Mouse (Mus musculus): ENCODE results near the gene Nt5c2.

The Nt5c2 gene

GRCm38 (mm10) chr19:46878346-46878745 lies 136.6 kb downstream of the Nt5c2 start:
- in situ Hi-C loops (cut with MboI; ENCODE audit: low pct_unique_long_range_greater_than_20kb in 1 of 2, low sequenced_read_pairs in 2 of 2, unreplicated experiment in 1 of 2): loop anchor here in 1 of 2 experiments (10.0 kb wide), 2 partner anchors 214 to 286 kb away; no protein-coding TSS in a partner anchor

DNA sequence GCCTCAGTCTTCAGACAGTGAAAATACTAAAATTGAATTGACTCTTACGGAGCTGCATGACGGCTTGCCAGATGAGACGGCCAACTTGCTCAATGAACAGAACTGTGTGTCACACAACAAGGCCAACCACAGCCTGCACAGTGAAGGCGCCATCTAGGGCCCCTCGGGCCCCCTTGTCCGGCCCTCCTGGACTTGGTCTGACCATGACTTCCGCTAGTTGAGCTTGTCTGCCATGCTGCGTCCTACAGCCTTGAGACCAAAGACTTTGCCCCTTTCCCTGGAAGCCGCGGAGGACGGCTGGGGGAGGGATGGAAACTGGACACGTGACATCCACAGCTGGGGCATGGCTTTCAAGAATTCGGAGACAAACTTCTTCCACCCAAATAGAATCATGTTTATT lies 137.1 kb downstream of the Nt5c2 start:
- in situ Hi-C loops (cut with MboI; ENCODE audit: low pct_unique_long_range_greater_than_20kb in 1 of 2, low sequenced_read_pairs in 2 of 2, unreplicated experiment in 1 of 2): loop anchor here in 1 of 2 experiments (10.0 kb wide), 2 partner anchors 213 to 287 kb away; no protein-coding TSS in a partner anchor

DNA sequence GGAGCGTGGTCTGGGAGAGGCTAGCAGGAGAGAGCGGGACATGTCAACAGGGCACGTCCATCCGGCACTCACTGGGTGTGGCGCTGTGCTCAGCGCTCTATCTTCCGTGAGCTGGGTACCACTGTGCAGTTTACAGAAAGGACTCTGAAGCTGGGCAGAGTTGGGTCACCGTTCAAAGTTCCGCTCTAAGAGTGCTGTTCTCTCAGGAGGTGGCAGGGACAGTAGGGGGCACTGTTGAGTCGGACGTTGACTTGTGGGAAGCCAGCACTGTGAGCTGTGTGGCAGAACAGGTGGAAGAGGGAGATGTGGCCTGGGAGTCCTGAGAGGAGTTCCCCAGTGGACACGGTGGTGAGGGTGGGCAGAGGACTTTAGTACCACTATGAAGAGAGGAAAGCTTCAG lies 139.2 kb downstream of the Nt5c2 start:
- in situ Hi-C loops (cut with MboI; ENCODE audit: low pct_unique_long_range_greater_than_20kb in 1 of 2, low sequenced_read_pairs in 2 of 2, unreplicated experiment in 1 of 2): loop anchor here in 1 of 2 experiments (10.0 kb wide), 2 partner anchors 211 to 289 kb away; no protein-coding TSS in a partner anchor

DNA sequence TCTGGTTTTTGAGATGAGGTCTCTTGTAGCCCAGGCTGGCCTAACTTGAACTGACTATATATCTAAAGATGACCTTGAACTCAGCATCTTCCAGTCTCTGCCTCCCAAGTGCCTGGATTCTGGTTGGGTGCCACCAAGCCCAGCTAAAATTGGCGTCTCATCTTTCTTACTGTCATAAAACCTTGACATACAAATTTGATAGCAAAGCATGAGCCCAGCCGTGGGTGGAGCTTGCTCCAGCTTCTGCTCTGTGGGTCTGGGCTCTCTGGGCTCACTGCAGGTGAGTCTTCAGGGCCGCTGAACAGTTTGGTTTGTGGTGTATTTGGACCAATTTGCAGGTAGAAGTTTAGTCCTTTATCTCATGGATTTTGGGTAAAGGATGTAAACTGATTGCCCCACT lies 141.0 kb downstream of the Nt5c2 start:
- in situ Hi-C loops (cut with MboI; ENCODE audit: low pct_unique_long_range_greater_than_20kb in 1 of 2, low sequenced_read_pairs in 2 of 2, unreplicated experiment in 1 of 2): loop anchor here (5.0 to 10.0 kb wide), 3 partner anchors 112 to 291 kb away; partner anchors contain the start of gene Cnnm2 (in 1 of the 2)

DNA sequence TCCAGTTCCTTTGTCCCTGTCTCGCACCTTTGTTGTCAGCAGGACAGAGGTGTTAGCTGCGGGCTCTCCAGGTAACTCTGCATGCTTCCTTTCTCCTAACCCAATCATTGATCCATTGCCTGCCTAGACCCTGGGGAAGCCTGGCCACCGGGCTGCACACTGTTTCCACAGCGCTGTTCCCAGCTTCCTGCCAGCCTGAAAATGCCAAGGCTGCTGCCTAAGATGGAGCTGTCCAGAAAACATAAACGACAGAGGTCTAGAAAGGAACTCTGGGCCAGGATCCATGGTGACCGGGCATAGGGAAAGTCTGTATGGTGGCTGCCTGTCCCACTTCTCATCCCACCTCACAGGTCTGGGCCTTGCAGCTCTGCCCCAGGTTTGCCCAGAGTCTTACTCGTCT lies 143.3 kb downstream of the Nt5c2 start:
- in situ Hi-C loops (cut with MboI; ENCODE audit: low pct_unique_long_range_greater_than_20kb in 1 of 2, low sequenced_read_pairs in 2 of 2, unreplicated experiment in 1 of 2): loop anchor here (5.0 to 10.0 kb wide), 3 partner anchors 109 to 293 kb away; partner anchors contain the start of gene Cnnm2 (in 1 of the 2)

GRCm38 (mm10) chr19:46871096-46871495 lies 143.9 kb downstream of the Nt5c2 start:
- in situ Hi-C loops (cut with MboI; ENCODE audit: low pct_unique_long_range_greater_than_20kb in 1 of 2, low sequenced_read_pairs in 2 of 2, unreplicated experiment in 1 of 2): loop anchor here (5.0 to 10.0 kb wide), 3 partner anchors 109 to 294 kb away; partner anchors contain the start of gene Cnnm2 (in 1 of the 2)

- in situ Hi-C loops (cut with MboI; ENCODE audit: low pct_unique_long_range_greater_than_20kb in 1 of 2, low sequenced_read_pairs in 2 of 2, unreplicated experiment in 1 of 2): no loop called here
Measured at GRCm38 (mm10) chr19:46869526-46869925, 145.4 kb downstream of the Nt5c2 start.

- in situ Hi-C loops (cut with MboI; ENCODE audit: low pct_unique_long_range_greater_than_20kb in 1 of 2, low sequenced_read_pairs in 2 of 2, unreplicated experiment in 1 of 2): no loop called here
Measured at GRCm38 (mm10) chr19:46869049-46869448, 145.9 kb downstream of the Nt5c2 start.

DNA sequence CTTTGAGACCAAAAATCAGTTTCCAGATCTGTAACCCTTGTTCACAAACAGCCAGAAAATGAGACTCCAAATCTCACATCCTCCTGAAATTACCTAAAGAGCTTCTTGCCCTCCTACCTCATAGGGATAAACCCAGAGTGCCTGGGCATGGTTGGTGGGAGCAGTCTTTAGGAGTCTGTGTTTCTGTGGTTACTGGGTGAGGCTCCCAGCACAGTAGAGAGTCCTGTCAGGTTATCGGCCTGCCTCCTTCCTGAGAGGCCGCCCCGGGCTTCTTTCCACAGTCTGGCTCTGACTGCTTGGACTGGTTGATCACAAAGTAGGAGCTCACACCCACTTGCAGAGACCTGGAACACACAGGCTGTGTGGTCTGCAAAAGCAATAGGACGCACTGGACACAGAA lies 149.6 kb downstream of the Nt5c2 start:
- in situ Hi-C loops (cut with MboI; ENCODE audit: low pct_unique_long_range_greater_than_20kb in 1 of 2, low sequenced_read_pairs in 2 of 2, unreplicated experiment in 1 of 2): no loop called here

GRCm38 (mm10) chr19:46864731-46865331 lies 150.1 kb downstream of the Nt5c2 start:
- in situ Hi-C loops (cut with MboI; ENCODE audit: low pct_unique_long_range_greater_than_20kb in 1 of 2, low sequenced_read_pairs in 2 of 2, unreplicated experiment in 1 of 2): loop anchor here in 1 of 2 experiments (5.0 kb wide), 1 partner anchor 103 kb away; the partner anchor contains the start of gene Cnnm2

DNA sequence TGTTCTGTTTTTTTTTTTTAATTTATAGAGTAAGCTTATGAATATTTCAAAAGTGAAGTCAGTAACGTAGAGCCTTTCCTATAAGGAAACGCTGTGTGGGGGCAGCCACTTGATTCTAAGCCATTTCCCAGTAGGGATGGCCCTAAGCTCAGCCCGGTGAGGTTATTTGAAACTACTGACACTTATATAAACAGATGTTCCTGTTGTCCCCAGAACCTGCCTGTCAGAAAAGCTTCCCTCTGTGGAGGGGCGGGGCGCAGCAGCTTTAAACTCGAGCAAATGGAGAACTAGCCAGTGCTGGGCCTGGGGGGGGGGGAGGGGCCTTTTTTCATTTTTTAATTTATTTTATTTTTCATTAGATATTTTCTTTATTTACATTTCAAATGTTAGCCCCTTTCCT lies 150.9 kb downstream of the Nt5c2 start:
- in situ Hi-C loops (cut with MboI; ENCODE audit: low pct_unique_long_range_greater_than_20kb in 1 of 2, low sequenced_read_pairs in 2 of 2, unreplicated experiment in 1 of 2): loop anchor here in 1 of 2 experiments (5.0 kb wide), 1 partner anchor 102 kb away; the partner anchor contains the start of gene Cnnm2

DNA sequence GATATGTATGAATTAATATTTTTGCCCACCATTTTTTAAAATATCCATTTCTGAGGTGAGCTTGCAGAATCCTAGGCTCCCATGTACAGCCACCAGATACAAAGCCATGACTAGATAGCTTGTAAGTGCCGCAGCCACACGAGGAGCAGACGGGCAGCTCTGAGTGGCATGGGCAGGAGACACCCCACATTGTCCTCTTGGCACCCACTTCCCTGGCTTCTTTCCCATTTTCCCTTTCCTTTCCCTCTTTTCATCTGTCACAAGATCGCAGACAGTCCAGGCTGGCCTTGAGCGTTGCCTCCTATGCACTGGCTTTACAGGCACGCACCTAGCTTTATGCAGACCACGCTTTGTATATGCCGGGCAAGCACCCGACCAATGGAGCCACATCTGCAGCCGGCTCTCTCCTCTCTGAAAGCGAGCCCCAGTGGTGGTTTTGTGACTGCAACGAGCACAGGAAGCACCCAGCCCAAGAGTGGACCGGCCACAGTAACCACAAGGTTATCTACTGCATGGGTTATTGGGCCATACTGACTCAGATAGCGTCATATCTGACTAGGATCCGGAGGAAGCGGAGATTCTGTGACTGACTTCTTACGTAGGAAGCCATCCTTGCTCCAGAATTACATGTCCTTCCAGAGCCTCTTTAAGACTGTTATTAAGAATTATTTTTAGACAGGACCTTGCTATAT lies 151.6 kb downstream of the Nt5c2 start:
- in situ Hi-C loops (cut with MboI; ENCODE audit: low pct_unique_long_range_greater_than_20kb in 1 of 2, low sequenced_read_pairs in 2 of 2, unreplicated experiment in 1 of 2): loop anchor here in 1 of 2 experiments (5.0 kb wide), 1 partner anchor 101 kb away; the partner anchor contains the start of gene Cnnm2

DNA sequence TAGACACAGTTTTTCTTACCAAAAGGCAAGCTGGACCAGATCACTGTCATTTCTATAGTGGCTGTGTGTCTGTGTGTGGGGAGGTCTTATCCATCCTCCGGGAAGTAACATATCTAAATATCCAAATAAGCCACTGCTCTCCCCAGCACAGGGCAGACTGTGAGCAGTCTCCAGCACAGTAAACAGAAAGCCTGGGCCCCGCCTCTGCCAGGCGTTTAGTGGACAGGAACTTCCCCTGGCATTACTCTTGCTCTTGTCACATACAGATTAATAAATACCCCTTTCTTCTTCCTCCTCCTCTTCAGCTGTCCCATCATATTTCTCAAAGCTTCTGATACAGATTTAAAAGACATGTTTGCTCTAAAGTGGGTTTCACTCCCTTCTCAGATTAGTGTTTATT lies 152.4 kb downstream of the Nt5c2 start:
- in situ Hi-C loops (cut with MboI; ENCODE audit: low pct_unique_long_range_greater_than_20kb in 1 of 2, low sequenced_read_pairs in 2 of 2, unreplicated experiment in 1 of 2): loop anchor here in 1 of 2 experiments (5.0 kb wide), 1 partner anchor 100 kb away; the partner anchor contains the start of gene Cnnm2

- in situ Hi-C loops (cut with MboI; ENCODE audit: low pct_unique_long_range_greater_than_20kb in 1 of 2, low sequenced_read_pairs in 2 of 2, unreplicated experiment in 1 of 2): no loop called here
Measured at GRCm38 (mm10) chr19:46858200-46858599, 156.8 kb downstream of the Nt5c2 start.

DNA sequence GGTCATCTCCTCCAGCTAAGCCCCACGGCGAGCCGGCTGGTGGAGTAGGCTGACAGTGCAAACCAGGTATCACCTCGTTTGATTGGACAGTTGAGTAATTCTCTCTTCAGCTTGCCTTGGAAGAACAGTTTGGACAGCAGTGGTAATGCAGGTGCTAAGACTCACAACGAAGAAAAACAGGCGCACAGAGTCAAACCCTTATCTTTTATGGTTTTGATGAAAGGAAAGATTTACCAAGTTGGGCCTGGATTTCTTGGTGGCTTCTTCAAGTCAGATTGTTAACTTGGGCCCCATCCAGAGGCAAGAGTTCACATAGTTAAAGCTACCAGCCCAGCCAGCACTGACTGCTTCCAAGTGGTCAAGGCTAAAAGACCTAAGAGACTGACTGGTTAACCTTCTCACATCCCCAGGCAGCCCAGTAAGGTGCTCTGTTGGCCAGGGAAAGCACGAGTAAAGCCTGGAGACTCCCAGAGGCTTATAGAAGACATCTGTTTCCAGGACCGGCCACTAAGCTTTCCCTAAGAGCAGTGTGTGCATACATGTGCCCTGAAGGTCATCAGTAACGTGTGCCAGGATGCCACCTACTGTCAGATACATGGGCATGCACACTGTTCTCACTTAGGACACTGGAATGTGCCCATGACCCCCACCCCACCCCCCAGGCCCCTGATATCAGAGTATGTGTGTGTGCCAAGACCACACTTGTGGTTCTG lies 157.5 kb downstream of the Nt5c2 start:
- in situ Hi-C loops (cut with MboI; ENCODE audit: low pct_unique_long_range_greater_than_20kb in 1 of 2, low sequenced_read_pairs in 2 of 2, unreplicated experiment in 1 of 2): no loop called here

DNA sequence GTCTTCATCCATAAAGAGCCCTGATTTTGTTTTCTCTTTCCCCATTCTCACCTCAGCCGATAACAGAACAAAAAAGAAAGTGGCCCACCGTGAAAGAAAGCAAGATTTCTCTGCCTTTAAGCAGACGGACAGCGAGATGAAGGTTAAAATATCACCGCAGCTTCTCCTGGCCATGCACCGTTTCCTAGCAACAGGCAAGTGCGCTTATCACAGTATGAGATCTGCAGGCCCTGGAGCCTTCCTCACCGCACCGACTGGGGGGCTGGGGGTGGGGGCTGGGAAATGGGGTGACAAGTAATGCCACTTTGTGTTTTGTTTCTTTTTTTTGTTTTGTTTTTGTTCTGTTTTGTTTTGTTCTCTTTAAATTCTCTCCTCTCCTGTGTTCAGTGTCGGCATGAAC lies 158.2 kb downstream of the Nt5c2 start:
- in situ Hi-C loops (cut with MboI; ENCODE audit: low pct_unique_long_range_greater_than_20kb in 1 of 2, low sequenced_read_pairs in 2 of 2, unreplicated experiment in 1 of 2): no loop called here

- in situ Hi-C loops (cut with MboI; ENCODE audit: low pct_unique_long_range_greater_than_20kb in 1 of 2, low sequenced_read_pairs in 2 of 2, unreplicated experiment in 1 of 2): no loop called here
Measured at GRCm38 (mm10) chr19:46856232-46856631, 158.7 kb downstream of the Nt5c2 start.

DNA sequence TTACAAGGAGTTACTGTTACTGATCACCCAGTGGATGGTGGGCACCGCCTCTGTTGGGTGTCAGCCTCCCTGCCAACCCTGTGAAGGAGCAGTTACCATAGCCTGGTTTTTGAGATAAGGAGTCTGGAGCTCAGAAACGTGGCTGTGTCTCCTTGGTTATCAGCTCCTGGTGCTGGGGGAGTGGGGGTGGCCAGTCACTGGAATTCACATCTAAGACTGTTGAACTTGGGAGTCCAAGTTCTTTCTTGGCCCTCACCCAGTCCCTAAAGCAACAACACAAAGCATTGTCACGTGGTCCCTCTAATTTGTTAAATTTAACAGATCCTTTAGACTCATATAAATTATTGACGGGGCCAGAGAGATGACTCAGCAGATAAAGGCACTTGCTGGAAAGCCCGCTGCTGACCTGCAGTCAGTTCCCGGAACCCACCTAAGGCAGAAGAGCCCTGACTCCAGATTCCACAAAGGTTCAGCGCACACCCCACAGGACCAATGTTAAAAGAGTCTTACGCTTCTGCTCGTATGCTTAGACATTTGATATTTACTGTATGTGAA lies 165.4 kb downstream of the Nt5c2 start:
- in situ Hi-C loops (cut with MboI; ENCODE audit: low pct_unique_long_range_greater_than_20kb in 1 of 2, low sequenced_read_pairs in 2 of 2, unreplicated experiment in 1 of 2): no loop called here

Data from mouse embryonic stem cell (cell line).